Mouse (Mus musculus) bone marrow, adult 2 months (tissue): Measurements from ENCODE around the gene Fxyd7. TPM values are rescaled to one million over a fixed set of nuclear protein-coding genes. Genes with fewer than 3 reads are reported as not detected.

ENCODE experiments used
- H3K27ac ChIP-seq: fragments of 200-500 bp; 2 replicates; pipeline ENCODE4 v1.5.1; 2012; ENCODE audit warnings: low read depth, mild to moderate bottlenecking, control low read depth, inconsistent platforms, low read length; ENCODE audit not compliant: control insufficient read depth, poor library complexity, insufficient read depth
- H3K4me1 ChIP-seq: fragments of 200-500 bp; 2 replicates; pipeline ENCODE4 v1.6.1; 2011; ENCODE audit warnings: low read length; ENCODE audit not compliant: control insufficient read depth, insufficient read depth
- H3K4me3 ChIP-seq: fragments of 200-500 bp; replicated peaks from 2 replicates; pipeline ENCODE3; 2011; ENCODE audit warnings: mild to moderate bottlenecking, low read depth, low read length, control low read depth; ENCODE audit not compliant: control insufficient read depth
- CTCF ChIP-seq: fragments of 200-500 bp; IDR thresholded peaks from 2 replicates; pipeline ENCODE4 v1.5.1; 2011; ENCODE audit warnings: low read length, control low read depth; ENCODE audit not compliant: control insufficient read depth, insufficient read depth
- POLR2A ChIP-seq: fragments of 200-500 bp; IDR thresholded peaks from 2 replicates; pipeline ENCODE4 v1.6.1; 2011; ENCODE audit warnings: low read depth, mild to moderate bottlenecking, control low read depth, low read length, borderline replicate concordance; ENCODE audit not compliant: control insufficient read depth
- WGBS: fragments of 180-500 bp; shearing (Covaris S2); methylation state at CpG from one replicate; pipeline ENCODE4 v1.1.7; 2018; 5-methylcytosine and 5-hydroxymethylcytosine counted together
- polyA plus RNA-seq: library from polyadenylated mRNA; stranded (reverse); fragments of >200 nt; gene quantifications from 2 replicates; pipeline ENCODE4 v1.2.4, GENCODE M21; 2011; ENCODE audit warnings: low replicate concordance; ENCODE audit not compliant: missing spikeins, insufficient read depth, insufficient read length

The Fxyd7 gene
- polyA plus RNA-seq, 1 experiment, result not detected

- WGBS, result 5% methylated on average over 2 of the region's 2 CpGs
- TF ChIP-seq CTCF (no peak), POLR2A (no peak)
- peak overlapping the region; percentile 38; the same call in 1 of the 2 replicates for H3K27ac ChIP-seq
- peaks cover 1% of the 10 kb centered on the region; the same call in 1 of the 2 replicates for H3K4me1 ChIP-seq
- no peak overlapping the region for H3K4me3 ChIP-seq
Observed at GRCm38 (mm10) chr7:31089721-31090120, 38.5 kb upstream of the Fxyd7 start.

GRCm38 (mm10) chr7:31088206-31088605, 36.9 kb upstream of the Fxyd7 start:
- no peak overlapping the region for H3K4me3 ChIP-seq
- no peak overlapping the region for H3K27ac ChIP-seq
- no peak for TF ChIP-seq POLR2A
- TF ChIP-seq CTCF, result no peak
- H3K4me1 ChIP-seq, result peaks cover 1% of the 10 kb centered on the region; the same call in 1 of the 2 replicates
- WGBS, result 56% methylated on average over 3 of the region's 3 CpGs

- no peak for TF ChIP-seq POLR2A
- TF ChIP-seq CTCF, result no peak
- 5% methylated on average over 2 of the region's 2 CpGs for WGBS
- Histone ChIP-seq H3K4me1 (peaks cover 1% of the 10 kb centered on the region; the same call in 1 of the 2 replicates), H3K4me3 (no peak overlapping the region), H3K27ac (no peak overlapping the region)
Observed at GRCm38 (mm10) chr7:31087262-31087661, 36.0 kb upstream of the Fxyd7 start.

GRCm38 (mm10) chr7:31086175-31086755, 35.0 kb upstream of the Fxyd7 start:
- no peak overlapping the region for H3K27ac ChIP-seq
- H3K4me1 ChIP-seq, result peaks cover 1% of the 10 kb centered on the region; the same call in 1 of the 2 replicates
- TF ChIP-seq CTCF (no peak), POLR2A (no peak)
- 81% methylated on average over 9 of the region's 9 CpGs for WGBS
- H3K4me3 ChIP-seq, result no peak overlapping the region

- TF ChIP-seq POLR2A (no peak), CTCF (no peak)
- peaks cover 1% of the 10 kb centered on the region; the same call in 1 of the 2 replicates for H3K4me1 ChIP-seq
- H3K4me3 ChIP-seq, result no peak overlapping the region
- WGBS, result 53% methylated on average over 3 of the region's 3 CpGs
- no peak overlapping the region for H3K27ac ChIP-seq
Observed at GRCm38 (mm10) chr7:31085171-31085570, 33.9 kb upstream of the Fxyd7 start.

- TF ChIP-seq POLR2A (no peak), CTCF (no peak)
- H3K4me1 ChIP-seq, result no peaks in the 10 kb centered on the region; the same call in 1 of the 2 replicates
- WGBS, result 73% methylated on average over 9 of the region's 9 CpGs
- no peak overlapping the region for H3K4me3 ChIP-seq
- H3K27ac ChIP-seq, result no peak overlapping the region
Observed at GRCm38 (mm10) chr7:31084140-31084539, 32.9 kb upstream of the Fxyd7 start.

- H3K4me3 ChIP-seq, result no peak overlapping the region
- 72% methylated on average over 14 of the region's 14 CpGs for WGBS
- TF ChIP-seq POLR2A (no peak), CTCF (no peak)
- H3K4me1 ChIP-seq, result no peaks in the 10 kb centered on the region; the same call in 1 of the 2 replicates
- no peak overlapping the region for H3K27ac ChIP-seq
Observed at GRCm38 (mm10) chr7:31082831-31083588, 31.7 kb upstream of the Fxyd7 start.

- no peaks in the 10 kb centered on the region for H3K4me1 ChIP-seq
- H3K27ac ChIP-seq, result no peak overlapping the region
- no peak overlapping the region for H3K4me3 ChIP-seq
- TF ChIP-seq CTCF, result no peak
- TF ChIP-seq POLR2A, result no peak
Observed at GRCm38 (mm10) chr7:31082106-31082505, 30.8 kb upstream of the Fxyd7 start.
